Mouse (Mus musculus) neural tube, embryonic 12.5 days (tissue): ENCODE data around the gene Man1c1. TPM values are rescaled to one million over a fixed set of nuclear protein-coding genes. Genes with fewer than 3 reads are reported as not detected.

Source experiments
- ATAC-seq: fragments of 200-750 bp; cut with Nextera tagmentation; 2 replicates; pipeline ENCODE4 v1.8.0; 2017; ENCODE audit warnings: low read depth, mild to moderate bottlenecking, moderate TSS enrichment, moderate library complexity; ENCODE audit not compliant: low FRiP score
- H3K27ac ChIP-seq: fragments of 300-500 bp; sonication (generic); 2 replicates; pipeline ENCODE4 v1.5.1; 2016
- H3K27me3 ChIP-seq: fragments of 300-500 bp; sonication (generic); replicated peaks from 2 replicates; pipeline ENCODE4 v1.6.1; 2016; ENCODE audit warnings: mild to moderate bottlenecking
- H3K36me3 ChIP-seq: fragments of 300-500 bp; sonication (generic); 2 replicates; pipeline ENCODE4 v1.6.1; 2016; ENCODE audit warnings: mild to moderate bottlenecking
- H3K4me1 ChIP-seq: fragments of 300-500 bp; sonication (generic); 2 replicates; pipeline ENCODE4 v1.6.1; 2016
- H3K4me2 ChIP-seq: fragments of 300-500 bp; sonication (generic); replicated peaks from 2 replicates; pipeline ENCODE4 v1.6.1; 2016; ENCODE audit warnings: mild to moderate bottlenecking
- H3K4me3 ChIP-seq: fragments of 300-500 bp; sonication (generic); 2 replicates; pipeline ENCODE4 v1.5.1; 2016
- H3K9ac ChIP-seq: fragments of 300-500 bp; sonication (generic); 2 replicates; pipeline ENCODE4 v1.6.1; 2016; ENCODE audit warnings: mild to moderate bottlenecking
- H3K9me3 ChIP-seq: fragments of 300-500 bp; sonication (generic); 2 replicates; pipeline ENCODE4 v1.6.1; 2016; ENCODE audit warnings: mild to moderate bottlenecking
- WGBS: fragments of 180-500 bp; shearing (Covaris S2); methylation state at CpG from one replicate; pipeline ENCODE4 v1.1.7; 2016; 5-methylcytosine and 5-hydroxymethylcytosine counted together
- polyA plus RNA-seq: library from polyadenylated mRNA; unstranded; fragments of >200 nt; fragmentation: Nextera tagmentation; extraction: Ambion mirVana; gene quantifications from 2 replicates; pipeline ENCODE4 v1.2.1, GENCODE M21; 2016

The Man1c1 gene
- polyA plus RNA-seq, 1 experiment from 2014 or later: 6.3 TPM

DNA sequence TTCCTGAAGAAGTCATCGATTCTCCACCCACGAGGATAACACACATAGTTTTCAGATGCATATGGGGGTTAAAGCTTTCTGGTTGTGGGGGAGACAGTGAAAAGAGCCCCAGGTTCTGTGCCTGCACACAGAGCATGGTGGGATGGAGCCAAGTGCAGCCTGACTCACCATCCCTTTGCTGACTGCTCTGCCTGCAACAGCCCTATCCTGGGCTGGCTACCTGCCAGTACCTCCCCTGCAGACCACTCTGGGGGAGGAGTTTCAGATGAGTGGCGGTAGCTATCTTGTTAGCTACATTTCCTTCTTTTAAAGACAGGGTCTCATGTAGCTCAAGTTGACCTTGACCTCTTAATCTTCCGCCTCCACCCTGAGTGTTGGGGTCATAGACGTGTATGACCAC is 125.7 kb downstream of the Man1c1 start:
- H3K4me2 ChIP-seq: no peak overlapping the region
- no peaks in the 10 kb centered on the region for H3K36me3 ChIP-seq
- 0 out of 2 replicates have a peak, but pooled peaks cover 2% of the 10 kb centered on the region for H3K27me3 ChIP-seq
- H3K9ac ChIP-seq: no peak overlapping the region
- peaks cover 43% of the 10 kb centered on the region for H3K4me1 ChIP-seq
- no peak for ATAC-seq
- 75% methylated on average over 5 of the region's 5 CpGs for WGBS
- no peaks in the 10 kb centered on the region for H3K9me3 ChIP-seq
- no peak overlapping the region for H3K27ac ChIP-seq
- H3K4me3 ChIP-seq: no peak overlapping the region

- Histone ChIP-seq H3K4me1 (peaks cover 47% of the 10 kb centered on the region), H3K36me3 (no peaks in the 10 kb centered on the region), H3K27ac (no peak overlapping the region), H3K27me3 (0 out of 2 replicates have a peak, but pooled peaks cover 2% of the 10 kb centered on the region), H3K9ac (no peak overlapping the region), H3K4me2 (no peak overlapping the region), H3K4me3 (no peak overlapping the region), H3K9me3 (no peaks in the 10 kb centered on the region)
- 88% methylated on average over 2 of the region's 2 CpGs for WGBS
- ATAC-seq: no peak
Measured at GRCm38 (mm10) chr4:134577281-134577680, 126.8 kb downstream of the Man1c1 start.

DNA sequence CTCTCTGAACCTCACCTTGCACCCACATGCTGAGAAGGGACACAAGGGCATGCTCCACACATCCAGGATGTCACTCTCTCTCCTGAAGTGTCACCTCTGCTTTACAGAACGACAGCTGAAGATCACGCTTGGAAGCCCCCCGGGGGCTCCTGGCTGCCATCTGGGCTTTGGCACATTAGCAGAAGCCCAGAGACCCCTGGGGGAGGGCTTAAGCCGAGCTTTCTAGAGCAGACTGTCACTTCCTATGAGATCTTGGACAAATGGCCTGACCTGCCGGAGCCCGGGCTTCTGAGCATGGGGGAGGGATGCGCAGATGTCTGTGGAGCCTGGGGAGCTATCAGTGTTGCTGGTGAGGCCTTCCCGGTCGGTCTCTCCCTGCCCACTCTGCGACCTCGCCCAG is 128.6 kb downstream of the Man1c1 start:
- Histone ChIP-seq H3K27ac (no peak overlapping the region), H3K9ac (no peak overlapping the region), H3K4me2 (no peak overlapping the region), H3K27me3 (0 out of 2 replicates have a peak, but pooled peaks cover 2% of the 10 kb centered on the region), H3K4me1 (peaks cover 39% of the 10 kb centered on the region), H3K4me3 (no peak overlapping the region), H3K36me3 (no peaks in the 10 kb centered on the region), H3K9me3 (no peaks in the 10 kb centered on the region)
- 51% methylated on average over 11 of the region's 11 CpGs for WGBS
- no peak for ATAC-seq

DNA sequence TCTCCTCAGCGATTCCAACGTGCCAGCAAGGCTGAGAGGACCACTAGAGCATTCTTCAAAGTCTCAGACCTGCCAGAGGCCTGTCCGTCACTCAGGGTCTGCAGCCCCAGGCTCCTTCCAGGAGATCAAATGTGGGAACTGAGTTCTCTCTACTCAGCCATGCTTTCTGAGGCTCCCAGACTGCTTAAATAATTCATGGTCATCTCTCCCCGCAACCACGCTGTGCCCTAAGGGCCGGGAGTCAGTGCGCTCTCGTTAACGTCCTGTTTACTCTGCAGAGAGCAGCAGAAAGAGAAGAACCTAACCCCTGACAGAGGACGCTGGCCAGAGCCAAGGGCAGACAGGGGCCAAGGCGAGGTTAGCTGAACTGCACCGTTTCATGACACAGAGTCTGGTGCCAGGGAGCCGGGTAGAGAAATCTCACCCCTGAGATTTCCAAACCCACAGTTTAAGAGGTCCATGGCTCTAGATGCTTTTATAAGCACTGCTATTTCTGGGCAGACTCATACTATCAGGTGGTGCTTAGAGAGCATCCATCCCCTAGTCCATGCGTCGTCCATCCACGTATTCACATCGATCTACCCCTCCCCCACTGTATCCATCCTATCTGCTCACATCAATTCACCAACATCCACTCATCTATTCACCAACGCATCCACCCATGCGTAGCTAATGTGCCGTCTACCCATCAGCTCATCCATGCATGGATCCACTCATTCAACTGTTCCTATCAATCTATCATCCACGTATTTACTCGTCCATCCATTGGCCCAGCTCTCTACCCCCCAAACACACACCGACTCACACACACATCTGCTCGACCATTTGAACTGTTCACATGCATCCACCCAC is 131.4 kb downstream of the Man1c1 start:
- peaks cover 21% of the 10 kb centered on the region for H3K4me1 ChIP-seq
- H3K4me2 ChIP-seq: no peak overlapping the region
- ATAC-seq: no peak
- 0 out of 2 replicates have a peak, but pooled peaks cover 5% of the 10 kb centered on the region for H3K27me3 ChIP-seq
- H3K4me3 ChIP-seq: no peak overlapping the region
- H3K27ac ChIP-seq: no peak overlapping the region
- no peaks in the 10 kb centered on the region for H3K36me3 ChIP-seq
- no peak overlapping the region for H3K9ac ChIP-seq
- 77% methylated on average over 24 of the region's 24 CpGs for WGBS
- no peaks in the 10 kb centered on the region for H3K9me3 ChIP-seq

- WGBS: 69% methylated on average over 14 of the region's 14 CpGs
- Histone ChIP-seq H3K4me1 (peaks cover 25% of the 10 kb centered on the region), H3K9me3 (no peaks in the 10 kb centered on the region), H3K27me3 (0 out of 2 replicates have a peak, but pooled peaks cover 5% of the 10 kb centered on the region), H3K4me2 (no peak overlapping the region), H3K9ac (no peak overlapping the region), H3K36me3 (no peaks in the 10 kb centered on the region), H3K27ac (no peak overlapping the region), H3K4me3 (no peak overlapping the region)
- no peak for ATAC-seq
Measured at GRCm38 (mm10) chr4:134570704-134571451, 133.2 kb downstream of the Man1c1 start.

DNA sequence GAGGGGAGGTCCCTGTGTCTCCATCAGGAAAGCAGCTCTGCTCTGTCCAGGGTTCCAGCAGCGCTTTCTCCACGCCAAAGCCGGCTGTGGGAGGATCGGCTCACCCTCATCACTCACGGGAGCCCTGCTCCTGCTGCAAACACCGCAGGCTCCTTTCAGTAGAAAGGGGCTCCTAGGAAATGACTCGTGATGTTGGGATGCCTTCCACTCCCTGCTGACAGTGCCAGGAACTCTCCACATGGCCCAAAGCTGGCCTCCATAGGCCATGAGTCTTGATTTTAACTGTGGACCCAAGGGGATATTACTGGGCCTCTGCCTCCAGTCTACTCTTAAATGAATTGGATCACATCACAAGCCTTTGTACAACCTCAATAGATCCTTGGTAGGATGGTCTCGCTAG is 134.3 kb downstream of the Man1c1 start:
- 80% methylated on average over 8 of the region's 8 CpGs for WGBS

DNA sequence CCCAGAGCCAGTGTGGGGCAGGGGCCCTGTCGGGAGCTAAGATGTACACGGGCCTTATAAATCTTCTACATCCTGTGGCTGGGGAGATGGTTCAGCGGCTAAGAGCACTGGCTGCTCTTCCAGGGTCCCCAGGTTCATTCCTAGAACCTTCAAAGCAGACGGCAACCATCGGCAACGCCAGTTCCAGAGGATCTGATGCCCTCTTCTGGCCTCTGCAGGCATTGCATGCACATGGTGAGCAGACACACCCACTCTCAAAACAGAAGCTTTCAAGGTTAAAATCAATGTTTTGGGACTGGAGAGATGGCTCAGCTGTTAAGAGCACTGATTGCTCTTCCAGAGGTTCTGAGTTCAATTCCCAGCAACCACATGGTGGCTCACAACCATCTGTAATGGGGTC is 134.9 kb downstream of the Man1c1 start:
- no peak for ATAC-seq
- peaks cover 17% of the 10 kb centered on the region for H3K4me1 ChIP-seq
- H3K9ac ChIP-seq: no peak overlapping the region
- no peaks in the 10 kb centered on the region for H3K9me3 ChIP-seq
- H3K36me3 ChIP-seq: peaks cover 7% of the 10 kb centered on the region; the same call in 1 of the 2 replicates
- WGBS: 76% methylated on average over 6 of the region's 6 CpGs
- H3K4me3 ChIP-seq: no peak overlapping the region
- no peak overlapping the region for H3K4me2 ChIP-seq
- 0 out of 2 replicates have a peak, but pooled peaks cover 5% of the 10 kb centered on the region for H3K27me3 ChIP-seq
- no peak overlapping the region for H3K27ac ChIP-seq

More for the DNA sequence above, 134.3 kb downstream of the Man1c1 start:
- Histone ChIP-seq H3K36me3 (peaks cover 6% of the 10 kb centered on the region; the same call in 1 of the 2 replicates), H3K4me1 (peaks cover 17% of the 10 kb centered on the region), H3K9me3 (no peaks in the 10 kb centered on the region), H3K27ac (no peak overlapping the region), H3K4me3 (no peak overlapping the region), H3K27me3 (0 out of 2 replicates have a peak, but pooled peaks cover 5% of the 10 kb centered on the region), H3K9ac (no peak overlapping the region), H3K4me2 (no peak overlapping the region)
- ATAC-seq: no peak

DNA sequence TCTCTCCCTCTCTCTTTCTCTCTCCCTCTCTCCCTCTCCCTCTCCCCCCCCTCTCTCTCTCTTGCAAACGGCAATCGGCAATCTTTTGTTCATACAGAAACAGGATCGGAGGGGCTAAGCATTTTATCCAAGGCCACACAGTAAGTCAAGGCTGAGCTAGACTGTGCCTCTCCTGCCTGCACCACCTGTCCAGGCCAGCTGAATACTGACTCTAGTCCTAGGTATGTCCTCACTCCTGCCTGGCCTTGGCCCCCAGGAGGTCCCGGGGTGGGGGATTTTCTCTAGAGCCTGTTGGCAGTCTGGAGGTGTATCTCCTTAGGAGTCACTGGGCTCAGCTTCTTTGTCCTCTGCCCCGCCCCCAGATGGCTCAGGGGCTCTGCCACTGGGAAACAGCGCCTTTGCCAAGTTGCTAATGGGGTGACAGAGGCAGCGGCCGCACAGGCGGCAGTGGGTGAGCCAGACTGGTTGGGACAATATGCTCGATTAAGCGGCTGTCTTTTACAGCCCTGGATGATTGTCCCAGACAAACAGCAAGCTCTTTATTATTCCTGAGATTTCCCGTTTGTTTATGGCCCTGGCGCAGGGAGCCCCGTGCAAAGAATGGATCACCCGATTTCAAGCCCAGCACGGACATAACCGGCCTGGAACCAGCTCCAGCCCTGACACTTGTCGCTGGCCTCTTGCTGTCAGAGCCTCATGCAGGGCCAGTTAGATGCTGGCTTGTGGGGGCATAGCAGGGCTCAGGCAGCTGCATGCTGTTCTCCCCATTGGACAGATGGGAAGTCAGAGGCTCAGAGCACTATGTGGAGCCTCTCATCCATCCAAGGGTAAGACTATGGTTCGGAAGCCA is 136.5 kb downstream of the Man1c1 start:
- peak overlapping the region; percentile 27 for H3K4me2 ChIP-seq
- H3K4me3 ChIP-seq: no peak overlapping the region
- H3K36me3 ChIP-seq: peaks cover 7% of the 10 kb centered on the region; the same call in 1 of the 2 replicates
- peaks cover 16% of the 10 kb centered on the region for H3K4me1 ChIP-seq
- peak; percentile 64 for ATAC-seq
- WGBS: 13% methylated on average over 19 of the region's 19 CpGs
- 0 out of 2 replicates have a peak, but pooled peaks cover 5% of the 10 kb centered on the region for H3K27me3 ChIP-seq
- peak overlapping the region; percentile 42; the same call in 1 of the 2 replicates for H3K27ac ChIP-seq
- H3K9me3 ChIP-seq: no peaks in the 10 kb centered on the region
- H3K9ac ChIP-seq: no peak overlapping the region

DNA sequence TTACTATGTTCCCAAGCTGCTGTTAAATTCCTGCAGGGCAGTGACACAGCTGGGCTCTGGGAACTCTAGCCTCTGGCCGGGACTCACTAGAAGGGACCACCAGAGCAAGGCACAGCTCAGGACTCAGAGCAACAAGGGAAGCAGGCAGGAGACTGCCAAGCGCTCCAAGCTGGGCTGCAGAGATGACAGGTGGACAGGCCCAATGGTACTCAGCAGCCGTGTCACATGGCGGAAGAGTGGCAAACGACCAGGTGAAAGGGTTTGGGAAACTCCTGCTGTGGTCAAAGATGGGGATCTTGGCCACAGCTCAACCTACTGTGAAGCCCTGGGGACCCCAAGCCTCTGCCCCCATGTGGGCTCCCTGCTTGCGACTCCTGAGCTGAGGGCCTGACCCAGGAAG is 140.0 kb downstream of the Man1c1 start:
- no peak overlapping the region for H3K27ac ChIP-seq
- H3K4me3 ChIP-seq: no peak overlapping the region
- peaks cover 11% of the 10 kb centered on the region for H3K4me1 ChIP-seq
- 0 out of 2 replicates have a peak, but pooled peaks cover 5% of the 10 kb centered on the region for H3K27me3 ChIP-seq
- ATAC-seq: no peak
- peaks cover 7% of the 10 kb centered on the region; the same call in 1 of the 2 replicates for H3K36me3 ChIP-seq
- H3K9me3 ChIP-seq: no peaks in the 10 kb centered on the region
- 87% methylated on average over 6 of the region's 6 CpGs for WGBS
- no peak overlapping the region for H3K9ac ChIP-seq
- H3K4me2 ChIP-seq: no peak overlapping the region

DNA sequence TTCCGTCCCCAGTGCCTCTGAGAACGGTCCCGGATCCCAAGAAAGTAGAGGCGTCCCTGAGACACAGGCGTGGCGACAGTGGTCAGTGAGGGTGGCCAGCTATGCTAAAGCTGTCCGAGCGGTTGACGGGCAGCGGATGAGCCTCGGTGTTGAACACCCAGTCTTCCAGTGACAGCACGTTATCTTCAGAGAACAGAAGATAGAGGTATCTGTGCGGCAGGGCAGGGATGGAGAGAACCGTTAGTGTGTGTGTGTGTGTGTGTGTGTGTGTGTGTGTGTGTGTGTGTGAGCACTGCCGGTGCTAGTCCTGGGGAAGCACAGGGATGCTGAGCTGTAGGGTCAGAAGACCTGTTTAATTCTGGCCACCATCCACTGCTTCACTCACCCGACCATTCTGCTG is 140.5 kb downstream of the Man1c1 start:
- peaks cover 7% of the 10 kb centered on the region; the same call in 1 of the 2 replicates for H3K36me3 ChIP-seq
- WGBS: 93% methylated on average over 16 of the region's 16 CpGs
- no peak for ATAC-seq
- no peaks in the 10 kb centered on the region for H3K9me3 ChIP-seq
- H3K27me3 ChIP-seq: 0 out of 2 replicates have a peak, but pooled peaks cover under 1% of the 10 kb centered on the region
- no peak overlapping the region for H3K27ac ChIP-seq
- H3K4me3 ChIP-seq: no peak overlapping the region
- H3K4me2 ChIP-seq: no peak overlapping the region
- H3K4me1 ChIP-seq: peaks cover 11% of the 10 kb centered on the region
- H3K9ac ChIP-seq: no peak overlapping the region

GRCm38 (mm10) chr4:134562014-134562413 is 142.1 kb downstream of the Man1c1 start:
- Histone ChIP-seq H3K4me2 (no peak overlapping the region), H3K36me3 (peaks cover 7% of the 10 kb centered on the region; the same call in 1 of the 2 replicates), H3K9ac (no peak overlapping the region), H3K4me3 (no peak overlapping the region), H3K4me1 (peaks cover 5% of the 10 kb centered on the region), H3K9me3 (no peaks in the 10 kb centered on the region), H3K27me3 (no peaks in the 10 kb centered on the region), H3K27ac (no peak overlapping the region)
- WGBS: 92% methylated on average over 2 of the region's 2 CpGs
- ATAC-seq: no peak
